Mouse (Mus musculus) embryo, embryonic 9.5 days (tissue): Measurements from ENCODE around the gene Prkar1a.

ENCODE experiments used
- DNase-seq: peaks from one replicate; pipeline ENCODE4 v3.0.0-alpha.2; 2017; ENCODE audit errors: extremely low spot score

Gene Prkar1a

DNA sequence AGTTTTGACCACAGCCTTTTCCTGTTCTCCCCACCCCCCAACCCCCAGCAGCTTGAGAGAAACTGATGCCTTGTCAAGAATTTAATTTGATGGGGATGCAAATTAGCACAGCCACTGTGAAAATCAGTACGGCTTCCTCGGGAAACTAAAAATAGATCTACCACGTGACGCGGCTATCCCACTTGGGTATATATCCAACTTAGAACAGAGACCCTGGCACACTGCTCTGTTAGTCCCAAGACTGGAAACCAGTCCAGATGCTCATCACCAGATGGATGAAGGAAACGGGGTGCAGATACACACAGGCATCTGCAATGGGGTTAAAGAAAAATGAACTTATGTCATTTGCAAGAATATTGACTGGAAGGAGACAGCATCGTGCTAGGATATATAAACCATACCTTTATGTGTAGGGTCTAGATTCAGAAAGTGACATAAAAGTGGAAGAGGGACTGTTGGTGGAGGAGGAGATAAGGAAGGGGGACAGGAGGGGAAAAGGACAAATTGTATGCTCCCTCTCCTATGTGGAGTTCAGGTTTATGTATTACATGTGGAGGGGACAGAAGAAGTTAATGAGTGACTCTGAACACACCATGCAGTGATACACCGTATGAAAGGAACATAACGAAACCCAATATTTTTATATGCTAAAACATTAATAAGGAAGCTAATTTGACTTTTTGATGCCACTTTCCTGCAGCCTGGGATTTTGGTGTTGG is 56.3 kb downstream of the Prkar1a start:
- DNase-seq = no peak

GRCm38 (mm10) chr11:109706055-109706412 is 56.8 kb downstream of the Prkar1a start:
- DNase-seq = no peak

GRCm38 (mm10) chr11:109706586-109706985 is 57.4 kb downstream of the Prkar1a start:
- DNase-seq = no peak

GRCm38 (mm10) chr11:109707442-109707841 is 58.2 kb downstream of the Prkar1a start:
- DNase-seq = no peak

GRCm38 (mm10) chr11:109708786-109709185 is 59.6 kb downstream of the Prkar1a start:
- no peak for DNase-seq

DNA sequence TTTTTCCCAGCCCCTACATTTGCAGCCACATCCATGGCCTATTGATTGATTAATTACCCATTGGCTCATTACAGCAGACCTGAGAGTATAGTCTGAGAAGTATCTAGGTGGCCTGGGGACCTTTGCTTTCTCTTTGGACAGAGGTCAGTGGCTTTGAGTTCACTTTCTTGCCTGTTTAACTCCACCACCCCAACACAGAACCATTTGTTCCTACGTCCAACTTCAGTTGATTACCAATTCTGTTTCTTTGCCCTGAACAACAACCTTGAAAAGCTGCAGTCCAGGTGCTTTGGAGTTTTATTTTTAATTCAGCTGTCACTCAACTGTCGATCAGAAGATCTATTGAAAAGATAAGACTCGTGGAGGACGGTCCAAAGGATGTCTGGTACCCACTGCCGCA is 60.3 kb downstream of the Prkar1a start:
- no peak for DNase-seq

GRCm38 (mm10) chr11:109714341-109715247 is 65.4 kb downstream of the Prkar1a start:
- DNase-seq = no peak

DNA sequence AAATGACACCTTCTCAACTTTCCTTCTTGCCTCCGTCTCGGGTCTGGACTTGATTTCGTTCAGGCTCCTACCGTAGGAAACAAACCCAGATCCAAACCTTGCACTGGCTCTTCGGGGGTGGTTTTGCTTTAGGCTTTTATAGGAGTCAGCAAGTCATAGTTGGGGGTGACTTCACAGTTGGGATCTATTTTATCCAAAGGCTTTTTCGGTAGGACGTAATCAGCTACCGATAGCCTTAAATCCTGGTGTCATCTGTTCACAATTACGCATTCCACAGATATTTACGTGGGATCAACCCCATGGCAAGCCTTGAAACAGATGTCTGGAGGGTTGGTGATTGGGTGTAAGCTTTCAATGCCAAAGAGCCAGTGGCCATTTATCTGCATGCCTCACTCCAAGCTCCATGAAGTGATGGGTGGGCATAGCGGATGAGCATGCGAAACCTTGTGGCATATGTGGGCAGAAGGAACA is 66.1 kb downstream of the Prkar1a start:
- no peak for DNase-seq

DNA sequence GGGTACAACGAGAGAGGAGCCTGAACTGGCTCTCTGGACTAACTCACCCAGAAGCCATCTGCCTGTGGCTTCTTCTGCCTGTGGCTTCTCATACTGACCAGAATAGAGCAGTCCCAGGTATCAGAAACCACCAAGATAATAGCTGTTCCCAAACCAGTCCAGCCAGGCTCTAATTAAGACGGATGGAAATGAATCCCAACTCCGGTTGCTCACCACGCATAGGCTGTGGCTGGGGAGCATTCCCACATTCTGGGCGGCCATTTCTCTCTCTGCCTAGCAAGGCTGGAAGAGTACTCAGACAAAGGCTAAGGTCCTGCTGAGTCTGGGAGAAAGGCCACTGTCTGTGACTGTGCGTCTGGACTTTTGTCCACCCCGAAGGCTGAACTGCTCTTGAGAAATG is 67.8 kb downstream of the Prkar1a start:
- no peak for DNase-seq

- no peak for DNase-seq
Observed at GRCm38 (mm10) chr11:109717448-109717847, 68.2 kb downstream of the Prkar1a start.

GRCm38 (mm10) chr11:109717966-109718895 is 69.0 kb downstream of the Prkar1a start:
- no peak for DNase-seq
